Mouse (Mus musculus) c-Kit-positive CD71-positive TER-119-positive erythroid progenitor cells, embryonic 14.5 days (primary cell): ENCODE measurements around the gene Eif3b.

Experiments used
- DNase-seq: peaks from one replicate; pipeline ENCODE4 v3.0.0-alpha.2; 2013; ENCODE audit warnings: low spot score

The Eif3b gene

GRCm38 (mm10) chr5:140491142-140491541, 72.0 kb downstream of the Eif3b start:
- DNase-seq, result no peak

GRCm38 (mm10) chr5:140492684-140493233, 73.6 kb downstream of the Eif3b start:
- DNase-seq, result no peak
